Mouse (Mus musculus) adrenal gland, adult 18-20 months (tissue): ENCODE measurements around the gene Man2b2. TPM values are rescaled to one million over a fixed set of nuclear protein-coding genes. Genes with fewer than 3 reads are reported as not detected.
A peak's percentile ranks its signal among the peaks of the same experiment; 100 is the strongest.

ENCODE experiments used
- DNase-seq, 2 experiments: peaks; one replicate each; pipeline ENCODE4 v3.0.0; 2021 to 2022; ENCODE audit warnings: low spot score in 2 of 2
- long read RNA-seq, 2 experiments: library from polyadenylated mRNA; stranded (forward); transcript quantifications; one replicate each; pipeline ENCODE4 v2.0.0; 2021
- total RNA-seq, 2 experiments: library from RNA; stranded (reverse); gene quantifications; 1 replicate in 1 of 2; 2 replicates in 1 of 2; pipeline ENCODE4 v1.2.3; 2021

The Man2b2 gene
- total RNA-seq: 10 to 100 TPM; 53.6 to 57.2 TPM
- long read RNA-seq, experiment 1, transcript Man2b2-201 (19 exons, 3,330 nt): major isoform, 41 of 51 reads
- long read RNA-seq, experiment 1, partial matches to known transcripts: 5 of 51 reads
- long read RNA-seq, experiment 1, other reads (novel, unspliced or antisense): 5 of 51 reads
- long read RNA-seq, experiment 2, transcript Man2b2-201 (19 exons, 3,330 nt): major isoform, 13 of 27 reads
- long read RNA-seq, experiment 2, partial matches to known transcripts: 13 of 27 reads
- long read RNA-seq, experiment 2, other reads (novel, unspliced or antisense): 1 of 27 reads

- DNase-seq: peak; percentile 94 to 98
Measured at GRCm38 (mm10) chr5:36829913-36830879, at the start of gene Man2b2. Man2b2 (minus strand) TSS chr5:36830653.

GRCm38 (mm10) chr5:36878801-36879200, 48.3 kb upstream of the Man2b2 start:
- DNase-seq: no peak

- no peak for DNase-seq
Measured at GRCm38 (mm10) chr5:36877641-36878040, 47.2 kb upstream of the Man2b2 start.

GRCm38 (mm10) chr5:36876777-36877396, 46.4 kb upstream of the Man2b2 start:
- DNase-seq: no peak

- DNase-seq: no peak
Measured at GRCm38 (mm10) chr5:36875956-36876355, 45.5 kb upstream of the Man2b2 start.

GRCm38 (mm10) chr5:36870916-36871315, 40.5 kb upstream of the Man2b2 start:
- DNase-seq: no peak

GRCm38 (mm10) chr5:36869578-36870236, 39.3 kb upstream of the Man2b2 start:
- peak; percentile 15 to 30 for DNase-seq

- DNase-seq: no peak
Measured at GRCm38 (mm10) chr5:36869186-36869577, 38.7 kb upstream of the Man2b2 start.

GRCm38 (mm10) chr5:36868266-36869090, 38.0 kb upstream of the Man2b2 start, which contains the start of gene Ppp2r2c:
Ppp2r2c (plus strand) TSS chr5:36868513.
- DNase-seq: no peak

- DNase-seq: no peak
Measured at GRCm38 (mm10) chr5:36867561-36867960, 37.1 kb upstream of the Man2b2 start.

GRCm38 (mm10) chr5:36866701-36867250, 36.3 kb upstream of the Man2b2 start:
- no peak for DNase-seq

GRCm38 (mm10) chr5:36861084-36861483, 30.6 kb upstream of the Man2b2 start:
- DNase-seq: no peak

GRCm38 (mm10) chr5:36857546-36857945, 27.1 kb upstream of the Man2b2 start:
- DNase-seq: no peak

- DNase-seq: no peak
Measured at GRCm38 (mm10) chr5:36856529-36856928, 26.1 kb upstream of the Man2b2 start.

- DNase-seq: no peak
Measured at GRCm38 (mm10) chr5:36855180-36855579, 24.7 kb upstream of the Man2b2 start.

- no peak for DNase-seq
Measured at GRCm38 (mm10) chr5:36851572-36851971, 21.1 kb upstream of the Man2b2 start.

- no peak for DNase-seq
Measured at GRCm38 (mm10) chr5:36844490-36844889, 14.0 kb upstream of the Man2b2 start.

- no peak for DNase-seq
Measured at GRCm38 (mm10) chr5:36841701-36842100, 11.2 kb upstream of the Man2b2 start.

GRCm38 (mm10) chr5:36840092-36840491, 9.6 kb upstream of the Man2b2 start:
- DNase-seq: no peak

GRCm38 (mm10) chr5:36839602-36840001, 9.1 kb upstream of the Man2b2 start:
- DNase-seq: no peak
